Mouse (Mus musculus) left cerebral cortex, adult 11 months (tissue): ENCODE measurements around the gene Bcl10.
"Not testable (repeated sequence)": the region's sequence is repeated elsewhere in the genome, so short reads cannot be mapped to it uniquely, and the experiment has no call there.

ENCODE experiments used
- DNase-seq: peaks from one replicate; pipeline ENCODE4 v3.0.0; 2022; ENCODE audit warnings: low spot score

Bcl10 gene

DNA sequence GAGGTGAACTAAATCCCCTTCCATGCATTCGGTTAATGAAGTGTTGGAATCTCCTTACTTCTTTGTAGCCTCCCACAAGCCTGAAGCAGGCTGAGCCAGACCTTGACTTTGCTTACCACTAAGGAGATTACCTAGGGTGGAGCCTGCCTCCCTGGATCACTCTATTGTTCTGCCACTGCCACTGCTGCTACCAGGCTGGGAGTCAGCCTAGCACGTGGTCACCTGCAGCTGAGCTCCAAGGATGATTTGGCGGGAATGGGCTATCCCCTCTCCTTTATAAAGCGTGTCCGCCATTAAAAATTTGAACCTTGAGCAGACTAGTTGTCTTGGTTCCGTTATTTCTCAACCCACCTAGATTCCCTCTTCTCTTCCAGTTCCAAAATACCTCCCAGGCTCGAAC is 8.7 kb upstream of the Bcl10 start:
- not testable (repeated sequence) for DNase-seq

DNA sequence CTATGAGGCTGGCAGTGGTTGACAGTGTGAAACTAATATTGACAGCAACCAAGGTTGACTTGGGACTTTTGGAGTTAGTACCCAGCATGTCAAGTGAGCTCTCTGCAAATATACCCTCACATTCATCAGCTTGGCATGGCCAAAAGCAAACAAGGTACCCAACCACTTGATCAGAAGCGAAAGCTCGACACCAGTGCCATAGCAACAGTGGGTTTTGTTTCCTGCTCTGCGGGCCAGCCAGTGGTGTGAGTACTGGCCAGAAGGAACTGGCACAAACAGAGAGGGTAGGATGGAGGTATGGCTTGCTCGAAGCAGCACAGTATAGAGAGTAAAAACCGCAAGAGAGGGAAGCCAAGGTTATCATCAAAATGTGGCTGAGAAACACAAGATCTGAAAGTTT is 6.2 kb upstream of the Bcl10 start:
- DNase-seq, result no peak

DNA sequence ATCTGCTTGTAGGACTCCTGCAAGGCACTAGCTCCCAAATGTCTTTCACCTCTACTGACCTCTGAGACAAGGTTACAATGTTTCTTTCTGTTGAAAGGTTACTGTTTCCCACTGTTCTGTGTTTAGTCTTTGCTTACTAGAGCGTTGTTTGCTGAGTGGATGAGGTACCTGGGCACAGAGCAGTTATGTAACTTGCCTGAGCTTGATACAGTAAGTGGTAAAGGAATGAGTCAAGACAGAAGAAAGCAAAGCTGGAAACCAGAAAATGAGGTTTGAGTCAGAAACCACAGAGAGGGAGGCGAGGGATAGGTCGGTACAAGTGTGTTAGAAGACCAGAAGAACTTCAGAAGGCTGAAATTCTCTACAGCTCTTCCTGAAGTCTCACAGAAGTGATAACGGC is 5.8 kb upstream of the Bcl10 start:
- DNase-seq, result no peak

DNA sequence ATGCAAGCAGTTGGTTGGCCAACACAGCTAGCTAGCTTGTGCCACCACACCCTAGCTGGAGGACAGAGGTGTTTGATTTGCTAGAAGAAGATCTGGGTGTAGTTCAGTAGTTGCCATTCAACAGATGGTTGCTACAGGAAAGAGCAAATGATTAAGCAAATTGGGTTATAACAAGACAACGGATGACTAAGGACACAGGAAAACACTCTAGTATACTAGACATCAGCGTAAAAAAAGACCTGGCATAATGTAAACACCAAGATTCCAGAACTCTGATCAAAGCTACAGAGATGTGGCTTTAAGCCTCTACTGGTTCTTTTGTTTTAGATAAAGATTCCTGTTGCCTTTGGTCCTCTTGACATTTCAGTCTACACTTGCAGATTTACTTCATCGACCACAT is 367 bp downstream of the Bcl10 start:
- DNase-seq, result no peak

DNA sequence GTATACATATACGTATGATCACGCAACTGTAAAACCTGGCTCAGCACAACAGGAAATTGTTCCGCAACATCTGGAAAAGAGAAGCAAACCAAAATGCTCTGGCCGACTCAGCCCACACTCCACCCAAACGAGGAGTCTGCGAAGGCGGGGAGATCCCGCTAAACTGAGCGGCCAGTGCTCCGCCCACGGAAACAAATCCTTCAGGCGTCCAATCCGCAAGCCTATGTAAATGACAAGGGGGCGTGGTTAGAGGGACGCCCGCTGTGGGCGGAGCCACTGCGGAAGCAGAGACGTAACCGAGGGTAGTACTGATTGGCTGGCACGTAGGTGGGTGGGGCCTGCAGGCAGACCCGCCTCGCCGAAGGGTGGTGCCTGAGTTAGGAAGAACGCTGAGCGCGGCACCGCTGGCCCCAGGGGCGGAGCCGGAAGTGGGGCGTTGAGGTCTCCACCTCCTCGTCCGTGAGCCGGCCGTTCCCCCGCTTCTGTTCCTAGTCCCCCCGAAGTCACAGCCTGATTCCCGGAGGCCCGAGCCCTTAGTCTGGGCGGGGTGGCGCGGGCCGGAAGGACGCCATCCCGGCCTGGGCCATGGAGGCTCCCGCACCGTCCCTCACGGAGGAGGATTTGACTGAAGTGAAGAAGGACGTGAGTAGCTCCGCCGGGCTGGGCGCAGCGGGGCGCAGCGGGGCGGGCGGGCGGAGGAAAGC is 1.4 kb downstream of the Bcl10 start:
- DNase-seq, result peak; percentile 99

DNA sequence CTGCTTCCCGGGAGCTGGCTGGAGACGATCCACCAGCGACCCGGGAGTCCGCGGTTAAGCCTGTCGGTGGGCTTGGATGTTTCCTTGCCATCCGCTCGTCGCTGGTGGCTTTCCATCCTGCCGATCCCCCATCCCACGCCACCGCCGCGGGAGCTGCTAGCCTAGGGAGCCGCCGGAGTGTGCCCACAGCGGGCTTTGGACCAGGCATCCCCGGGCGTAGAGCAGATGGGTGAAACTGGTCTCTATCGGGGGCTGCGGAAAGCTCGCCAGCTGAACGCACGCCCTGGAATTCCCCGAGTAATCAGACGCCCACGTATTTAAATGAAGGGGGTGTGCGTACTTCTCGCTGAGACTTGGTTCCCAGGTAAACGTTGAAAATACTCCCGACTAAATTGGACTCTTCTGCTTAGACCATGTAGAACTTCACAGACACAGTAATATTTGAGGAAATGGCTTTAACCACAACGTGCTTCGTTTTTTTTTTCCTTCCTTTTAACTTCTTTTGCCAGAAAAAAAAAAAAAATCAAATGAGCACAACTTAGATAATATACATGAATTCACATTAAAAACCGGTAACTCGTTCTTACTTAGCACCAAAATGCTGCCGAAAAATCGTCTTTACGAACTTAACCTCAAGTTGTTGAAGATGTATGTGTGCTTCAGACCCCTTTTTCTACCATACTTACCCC is 2.2 kb downstream of the Bcl10 start:
- DNase-seq, result no peak

DNA sequence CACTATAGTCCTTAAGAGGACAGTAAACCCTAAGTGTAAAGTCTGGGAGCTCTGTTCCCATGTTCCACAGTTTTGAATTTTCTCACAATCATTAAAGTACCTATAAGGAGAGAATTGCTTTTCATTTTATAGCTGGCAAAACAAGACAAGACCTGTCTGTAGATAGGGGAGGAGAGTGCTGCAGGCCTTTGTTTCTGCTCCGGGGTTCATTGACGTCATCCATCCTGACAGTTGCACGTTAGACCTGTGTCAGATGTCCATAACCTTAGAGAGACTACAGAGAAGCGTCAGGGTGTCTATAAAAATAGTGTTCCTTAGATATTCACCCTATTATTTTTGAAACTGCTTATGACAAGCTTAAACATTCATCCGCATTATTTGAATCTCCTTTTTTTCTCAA is 2.9 kb downstream of the Bcl10 start:
- no peak for DNase-seq

DNA sequence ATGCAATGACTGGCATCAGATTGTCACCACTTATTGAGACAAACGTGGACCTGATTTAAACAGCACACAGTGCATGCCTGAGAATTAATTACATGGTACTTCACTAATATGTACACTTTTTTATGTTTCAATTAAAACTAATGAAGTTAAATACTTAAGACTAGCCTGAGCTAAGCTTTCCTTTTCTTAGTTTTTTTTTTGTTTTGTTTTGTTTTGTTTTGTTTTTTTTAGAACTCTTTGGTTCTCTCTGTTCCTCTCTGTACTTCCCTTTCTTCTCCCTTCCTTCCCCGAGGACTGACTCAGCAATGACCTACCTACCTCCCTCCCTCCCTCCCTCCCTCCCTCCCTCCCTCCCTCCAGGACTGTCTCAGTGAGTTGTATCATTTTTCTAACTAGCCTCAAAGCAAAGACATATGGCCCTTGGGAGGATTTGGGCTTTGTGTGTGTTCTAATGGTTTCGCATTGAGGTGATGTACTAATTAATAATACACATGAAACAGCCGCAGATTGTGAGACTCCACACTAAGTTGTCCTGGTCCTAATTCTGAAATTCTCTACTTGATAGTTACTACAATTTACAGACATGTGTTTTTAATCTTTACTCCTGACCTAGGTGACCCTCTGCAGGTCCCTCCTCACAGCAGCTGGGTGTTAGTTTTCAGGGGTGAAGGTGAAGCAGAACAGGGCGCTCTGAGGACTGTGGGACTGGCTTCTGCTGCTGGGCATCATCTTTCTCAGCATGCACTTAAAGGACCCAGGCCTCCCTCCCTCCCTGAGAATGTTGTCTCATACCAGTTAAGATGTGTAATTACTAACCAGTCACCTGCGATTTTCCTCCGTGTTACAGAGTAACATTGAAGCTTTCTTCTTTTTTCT is 7.2 kb downstream of the Bcl10 start:
- DNase-seq, result no peak

DNA sequence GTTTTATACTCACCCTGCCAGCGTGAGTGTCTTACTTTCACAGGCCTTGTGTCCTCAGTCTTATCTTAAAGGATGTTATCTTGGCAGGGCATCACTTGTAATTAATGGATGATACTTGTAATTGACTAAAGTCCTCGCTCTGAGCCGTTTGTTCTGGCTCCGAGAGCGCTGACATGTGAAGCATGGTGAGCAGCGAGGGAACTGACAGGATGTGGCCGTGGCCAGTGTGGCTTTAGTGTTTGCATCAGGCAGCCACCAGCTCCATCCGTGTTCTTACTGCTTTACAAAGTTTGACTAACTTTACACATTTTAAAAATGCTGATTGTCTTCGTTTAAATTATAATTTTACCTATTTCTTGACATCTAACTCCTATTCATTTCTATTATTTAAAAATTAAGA is 11.2 kb downstream of the Bcl10 start:
- no peak for DNase-seq

DNA sequence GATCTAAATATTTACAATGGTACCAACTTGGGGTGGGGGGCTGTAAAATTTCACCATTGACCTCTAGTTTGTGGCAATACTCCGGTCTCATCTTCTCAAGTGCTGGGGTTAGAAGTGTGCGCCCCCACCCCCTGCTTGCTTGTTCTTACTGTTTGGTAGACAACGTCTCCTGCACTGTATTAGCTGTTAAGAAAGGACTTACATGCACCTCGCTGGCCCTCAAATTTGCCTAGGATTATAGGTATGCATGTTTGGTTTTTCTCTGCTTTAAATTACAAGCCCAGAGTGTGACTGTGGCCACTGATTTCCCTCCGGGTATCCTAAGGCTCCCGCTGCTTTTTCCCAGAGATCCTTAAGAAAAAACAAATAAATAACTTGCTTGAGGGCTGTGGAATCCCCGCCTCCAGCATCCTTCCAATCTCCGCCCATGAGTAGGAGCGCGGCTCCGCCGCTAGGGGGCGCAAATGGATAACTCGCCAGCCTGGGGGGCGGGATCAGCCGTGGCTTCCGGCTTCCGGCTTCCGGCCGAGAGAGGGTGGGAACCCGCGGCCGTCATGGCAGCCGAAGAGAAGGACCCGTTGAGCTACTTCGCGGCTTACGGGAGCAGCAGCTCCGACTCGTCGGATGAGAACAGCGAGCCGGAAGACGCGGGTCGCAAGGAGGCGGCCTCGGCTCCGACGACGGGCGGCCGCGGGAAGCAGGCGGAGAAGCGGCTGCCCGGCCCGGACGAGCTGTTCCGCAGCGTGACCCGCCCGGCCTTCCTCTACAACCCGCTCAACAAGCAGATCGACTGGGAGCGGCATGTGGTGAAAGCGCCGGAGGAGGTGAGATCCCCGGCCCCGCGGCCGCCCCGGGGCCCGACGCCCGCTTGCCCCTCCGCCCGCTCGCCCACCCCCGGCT is 15.2 kb downstream of the Bcl10 start, which contains the start of gene 2410004B18Rik:
TSS of gene 2410004B18Rik (plus strand) at position 510 of the 900 bp plus-strand sequence.
- peak; percentile 76 for DNase-seq

DNA sequence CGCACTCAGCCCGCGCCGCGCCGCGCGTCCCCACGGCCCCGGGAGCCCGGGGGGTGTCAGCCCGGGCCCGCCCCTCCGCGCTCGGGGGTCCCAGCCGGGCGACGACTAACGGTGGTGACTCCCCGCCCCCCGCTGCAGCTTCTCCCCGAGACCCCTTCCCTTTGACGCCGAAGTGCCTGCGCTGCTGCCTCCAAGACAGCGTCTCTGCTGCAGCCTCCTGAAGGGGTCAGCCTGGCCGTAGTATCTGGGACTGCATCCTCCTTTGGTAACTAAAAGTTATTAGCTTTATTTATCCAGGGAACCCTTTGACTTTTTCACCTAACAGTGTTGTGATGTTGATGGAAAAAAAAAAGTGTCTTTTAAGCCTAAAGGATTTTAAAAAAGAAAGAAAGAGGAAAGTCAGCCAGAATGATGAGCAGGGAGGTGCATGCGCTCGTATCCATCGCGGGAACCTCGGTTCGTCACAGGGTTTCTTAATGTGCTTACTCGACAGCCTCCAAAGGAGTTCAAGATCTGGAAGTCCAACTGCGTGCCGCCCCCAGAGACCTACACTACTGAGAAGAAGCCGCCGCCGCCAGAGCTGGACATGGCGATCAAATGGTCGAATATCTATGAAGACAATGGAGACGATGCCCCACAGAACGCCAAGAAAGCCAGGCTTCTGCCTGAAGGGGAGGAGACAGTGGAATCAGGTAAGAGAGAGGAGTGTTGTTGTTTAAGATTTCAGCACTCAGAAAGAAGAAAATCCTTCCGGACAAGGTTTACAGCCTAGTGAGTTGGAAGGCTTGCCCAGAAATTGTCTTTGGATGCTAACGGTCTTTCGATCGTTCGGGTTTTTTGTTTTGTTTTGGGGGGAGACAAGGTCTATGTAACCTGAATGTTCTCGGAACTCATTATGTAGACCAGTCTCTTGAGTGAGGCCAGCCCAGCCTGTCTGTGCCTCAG is 16.1 kb downstream of the Bcl10 start:
- DNase-seq, result no peak

DNA sequence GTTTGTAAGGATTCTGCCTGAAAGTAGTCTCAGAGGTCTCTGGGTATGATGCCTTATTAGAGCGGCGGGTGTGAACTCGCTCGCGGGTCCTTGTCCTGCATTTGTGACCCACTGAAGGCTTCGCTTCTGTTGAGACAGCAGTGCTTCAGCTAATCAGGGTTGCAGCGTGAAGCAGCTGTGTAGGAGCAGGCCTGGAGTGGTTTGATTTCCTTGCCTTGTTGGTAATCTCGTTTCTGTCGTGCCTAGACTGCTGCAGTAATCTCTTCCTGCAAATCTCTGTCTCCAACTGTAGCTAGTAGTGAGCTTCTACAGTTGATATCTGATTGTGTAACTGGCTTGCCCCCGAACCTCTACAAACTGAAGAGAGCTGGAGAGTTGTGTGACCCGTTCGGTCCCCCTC is 16.8 kb downstream of the Bcl10 start:
- no peak for DNase-seq

DNA sequence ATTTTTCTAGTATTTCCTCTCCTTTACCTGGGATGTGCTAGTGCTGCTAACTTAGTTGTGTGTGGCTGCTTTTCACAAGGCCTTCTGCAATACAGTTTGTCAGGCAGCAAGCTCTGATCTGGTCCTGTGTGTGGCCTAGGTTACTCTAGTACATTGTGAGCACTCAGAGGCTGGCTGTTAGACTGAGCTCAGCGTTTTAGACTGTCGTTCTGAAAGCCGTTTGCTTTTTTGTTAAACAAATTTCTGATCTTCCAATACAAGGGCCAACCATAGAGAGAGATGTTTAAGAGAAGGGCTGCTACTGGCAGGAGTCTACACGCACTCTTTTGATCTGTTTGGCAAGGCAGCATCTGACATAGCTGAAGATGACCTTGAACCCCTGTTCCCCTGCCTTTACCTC is 17.4 kb downstream of the Bcl10 start:
- no peak for DNase-seq

DNA sequence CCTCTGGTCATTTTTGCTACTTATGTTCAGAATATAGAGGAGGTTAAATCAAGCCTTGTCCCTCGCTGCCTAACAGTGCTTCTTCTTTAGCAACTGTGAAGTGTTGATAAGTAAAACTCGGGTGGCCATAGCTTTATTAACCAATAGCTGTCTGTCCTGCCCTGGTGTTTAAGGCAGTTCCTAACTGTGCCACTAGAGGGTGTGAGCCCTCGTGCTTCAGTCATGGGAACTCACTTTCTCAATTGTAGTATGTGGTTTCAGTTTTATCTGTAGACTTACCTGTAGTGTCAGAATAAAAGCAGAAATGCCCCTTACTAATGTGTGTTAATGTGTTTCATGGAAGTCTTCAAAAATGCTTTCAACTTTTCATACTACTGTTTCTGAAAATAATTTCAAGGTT is 19.4 kb downstream of the Bcl10 start:
- peak; percentile 51 for DNase-seq

DNA sequence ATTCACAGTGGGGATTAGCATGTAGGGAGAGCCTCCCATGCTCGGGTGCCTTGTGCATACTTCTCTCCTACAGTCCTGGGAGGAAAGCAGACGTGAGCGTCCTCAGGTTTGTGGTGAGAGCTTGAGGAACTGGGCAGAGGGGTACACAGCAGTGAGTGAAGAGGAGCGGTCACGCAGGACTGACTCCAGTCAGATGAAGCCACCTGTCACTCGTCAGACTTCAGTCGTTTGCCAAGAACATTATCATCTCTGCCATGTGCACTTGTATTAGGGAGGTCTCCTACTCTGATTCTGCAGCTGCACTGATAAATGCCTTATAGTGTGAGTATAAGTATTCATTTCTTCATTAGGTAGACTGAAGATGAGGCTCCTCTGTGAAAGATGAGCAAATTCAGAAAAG is 21.7 kb downstream of the Bcl10 start:
- DNase-seq, result no peak

DNA sequence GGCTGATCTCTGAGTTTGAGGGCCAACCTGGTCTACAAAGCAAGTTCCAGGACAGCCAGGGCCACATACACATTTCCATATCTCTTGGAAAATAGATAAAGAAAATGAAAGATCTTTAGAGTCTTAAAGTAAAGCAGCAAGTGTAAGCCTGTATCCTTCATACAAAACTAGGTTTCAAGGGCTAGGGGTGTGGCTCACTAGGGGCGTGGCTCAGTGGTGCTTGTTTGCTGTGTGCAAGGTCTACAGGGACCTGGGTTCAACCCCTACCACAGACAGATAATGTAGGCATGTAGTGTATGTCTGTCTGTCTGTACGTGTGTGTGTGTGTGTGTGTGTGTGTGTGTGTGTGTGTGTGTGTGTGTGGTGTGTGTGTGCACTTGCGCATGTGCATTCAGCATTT is 23.3 kb downstream of the Bcl10 start:
- DNase-seq, result no peak

DNA sequence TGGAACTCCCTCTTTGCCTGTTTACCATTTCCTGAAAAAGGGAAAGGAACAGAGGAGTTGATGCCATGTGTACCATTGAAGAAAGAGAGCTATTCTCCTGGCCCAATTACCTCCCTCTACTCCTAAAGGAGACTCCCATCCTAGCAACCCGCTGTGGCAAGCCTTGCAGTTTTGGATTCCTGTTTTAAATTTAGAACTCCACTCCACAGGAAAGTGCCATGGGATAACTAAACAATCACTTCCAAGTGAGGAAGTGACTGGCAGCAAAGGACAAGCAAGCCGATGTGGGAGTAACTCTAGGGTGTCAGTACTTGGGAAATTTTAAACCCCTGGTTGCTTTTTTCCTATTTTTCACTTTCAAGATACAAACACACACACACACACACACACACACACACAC is 24.1 kb downstream of the Bcl10 start:
- DNase-seq, result no peak

DNA sequence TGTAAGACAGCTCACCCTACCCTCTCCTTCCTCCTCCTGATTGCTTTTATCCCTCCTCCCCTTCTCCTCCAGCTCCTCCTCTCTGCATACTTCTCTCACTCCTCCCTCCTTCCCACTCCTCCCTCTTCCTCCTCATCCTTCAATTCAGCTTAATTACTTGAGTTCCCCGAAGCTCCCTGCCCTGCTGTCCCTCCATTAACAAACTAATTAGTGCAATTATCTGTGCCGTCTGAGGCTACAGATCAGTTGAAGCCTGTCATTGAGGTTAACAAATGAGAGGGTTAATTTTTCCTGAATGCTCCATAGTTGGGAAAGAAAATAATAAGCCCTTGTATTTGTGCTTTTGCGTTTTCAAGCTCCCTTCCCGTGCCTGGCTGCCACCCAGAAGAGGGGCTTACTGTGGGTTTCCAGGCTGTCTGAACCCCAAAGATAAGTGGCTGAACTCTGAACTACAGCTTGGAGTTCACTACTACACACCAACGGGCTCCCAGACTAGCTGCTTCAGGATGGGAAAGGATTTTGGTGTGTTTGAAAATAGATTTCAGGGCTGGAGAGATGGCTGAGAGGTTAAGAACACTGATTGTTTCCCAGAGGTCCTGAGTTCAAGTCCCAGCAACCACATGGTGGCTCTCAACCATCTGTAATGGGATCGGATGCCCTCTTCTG is 25.1 kb downstream of the Bcl10 start:
- DNase-seq, result no peak

DNA sequence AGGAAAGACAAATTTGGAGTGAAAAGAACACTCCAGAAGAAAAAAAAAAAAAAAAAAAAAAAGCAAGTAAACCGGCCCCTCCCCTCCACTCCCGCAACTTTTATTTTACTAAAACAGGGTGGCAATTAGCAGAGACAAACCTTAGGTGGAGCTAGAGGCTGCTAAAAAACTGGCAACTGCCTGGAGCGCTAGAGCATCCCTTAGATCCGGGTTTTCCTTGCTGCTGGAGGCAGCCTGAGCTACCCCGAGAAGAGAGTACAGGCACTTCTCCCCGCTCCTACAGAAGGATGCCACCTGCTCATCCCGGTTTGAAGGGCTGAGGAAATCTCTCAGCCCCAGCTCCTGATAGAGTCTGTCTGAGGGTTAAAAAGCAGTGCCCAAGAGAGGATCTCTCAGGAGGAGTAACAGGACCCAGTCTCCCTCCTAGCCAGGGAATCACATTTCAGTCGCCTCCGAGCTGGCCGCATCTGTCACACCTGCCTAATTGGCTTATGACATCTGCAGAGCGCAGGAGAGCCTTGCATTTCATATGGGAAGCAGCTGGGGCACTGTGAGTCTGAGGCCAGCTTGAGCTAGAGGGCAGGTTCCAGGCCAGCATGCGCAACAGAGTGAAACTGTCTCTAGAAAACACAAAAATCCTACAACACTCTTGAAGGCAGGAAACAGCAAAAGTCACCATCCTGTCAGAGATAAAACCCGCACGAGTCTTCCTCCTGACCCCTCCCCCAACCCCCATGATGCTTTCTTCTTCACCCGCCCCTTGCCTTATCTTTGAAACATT is 27.6 kb downstream of the Bcl10 start:
- peak; percentile 30 for DNase-seq

DNA sequence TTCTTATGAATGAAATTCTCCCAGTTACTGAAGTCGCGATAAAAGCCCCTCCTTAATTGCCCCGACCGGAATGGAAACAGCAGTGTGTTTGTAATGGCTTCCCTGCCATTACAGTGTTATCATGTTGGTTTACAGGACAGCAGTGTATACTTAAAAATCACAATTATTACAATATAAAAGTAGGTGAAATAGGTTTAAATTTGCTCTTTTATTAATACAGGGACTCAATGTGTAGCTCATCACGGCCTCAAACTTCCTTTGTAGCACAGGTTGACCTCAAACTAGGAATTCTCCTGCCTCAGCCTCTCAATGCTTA is 28.2 kb downstream of the Bcl10 start:
- DNase-seq, result no peak
